Mouse (Mus musculus) liver, embryonic 14.5 days (tissue): ENCODE data around the gene Arf1. TPM values are rescaled to one million over a fixed set of nuclear protein-coding genes. Genes with fewer than 3 reads are reported as not detected.

Experiments
- ATAC-seq: fragments of 200-750 bp; cut with Nextera tagmentation; 2 replicates; pipeline ENCODE4 v1.8.0; 2017; ENCODE audit warnings: moderate number of reproducible peaks, mild to moderate bottlenecking, moderate library complexity; ENCODE audit not compliant: insufficient read depth
- DNase-seq, 3 experiments: peaks; one replicate each; pipeline ENCODE4 v3.0.0-alpha.2; 2012 to 2013; ENCODE audit warnings: low read depth in 3 of 3, low spot score in 3 of 3
- H3K27ac ChIP-seq: fragments of 300-500 bp; sonication (generic); 2 replicates; pipeline ENCODE4 v1.5.1; 2014; ENCODE audit warnings: moderate library complexity, mild to moderate bottlenecking, control low read depth, inconsistent platforms
- H3K27me3 ChIP-seq: fragments of 300-500 bp; sonication (generic); 2 replicates; pipeline ENCODE4 v1.6.1; 2014; ENCODE audit warnings: mild to moderate bottlenecking, low read length, moderate library complexity; ENCODE audit not compliant: control insufficient read depth, insufficient read depth
- H3K36me3 ChIP-seq: fragments of 300-500 bp; sonication (generic); replicated peaks from 2 replicates; pipeline ENCODE4 v1.6.1; 2014; ENCODE audit warnings: low read depth; ENCODE audit not compliant: control insufficient read depth, insufficient read depth
- H3K4me1 ChIP-seq, 2 experiments: fragments of 200-500 bp in 1 of 2; fragments of 300-500 bp in 1 of 2; sonication (generic) in 1 of 2; replicated peaks; 2 replicates each; pipeline ENCODE4 v1.6.1; 2012 to 2014; ENCODE audit warnings: antibody characterized with exemption in 1 of 2, inconsistent platforms in 1 of 2, low read length in 1 of 2; ENCODE audit not compliant: control insufficient read depth in 2 of 2, insufficient read depth in 2 of 2
- H3K4me2 ChIP-seq: fragments of 300-500 bp; sonication (generic); 2 replicates; pipeline ENCODE4 v1.6.1; 2014; ENCODE audit warnings: low read depth, mild to moderate bottlenecking, control low read depth, moderate library complexity
- H3K4me3 ChIP-seq, 2 experiments: fragments of 200-500 bp in 1 of 2; fragments of 300-500 bp in 1 of 2; sonication (generic) in 1 of 2; 2 replicates each; pipeline ENCODE4 v1.5.1; 2012 to 2014; ENCODE audit warnings: low read depth in 2 of 2, low read length in 2 of 2, mild to moderate bottlenecking in 2 of 2, control low read depth in 1 of 2, inconsistent platforms in 1 of 2, moderate library complexity in 1 of 2; ENCODE audit not compliant: insufficient read depth in 1 of 2
- H3K9ac ChIP-seq: fragments of 300-500 bp; sonication (generic); replicated peaks from 2 replicates; pipeline ENCODE4 v1.6.1; 2014; ENCODE audit warnings: mild to moderate bottlenecking, control low read depth, moderate library complexity
- H3K9me3 ChIP-seq: fragments of 300-500 bp; sonication (generic); 2 replicates; pipeline ENCODE4 v1.6.1; 2016; ENCODE audit warnings: low read length, mixed read lengths; ENCODE audit not compliant: control insufficient read depth
- CTCF ChIP-seq: IDR thresholded peaks from 2 replicates; pipeline ENCODE4 v1.5.1; 2016; ENCODE audit warnings: antibody characterized with exemption, low read depth, control low read depth
- EP300 ChIP-seq: IDR thresholded peaks from 2 replicates; pipeline ENCODE4 v1.6.1; 2016; ENCODE audit warnings: antibody characterized with exemption, low read depth
- WGBS: fragments of 180-500 bp; shearing (Covaris S2); extraction: QIAGEN DNeasy Blood & Tissue Kit; methylation state at CpG from one replicate; pipeline ENCODE4 v1.1.7; 2014; ENCODE audit not compliant: insufficient replicate concordance; 5-methylcytosine and 5-hydroxymethylcytosine counted together
- polyA plus RNA-seq, 2 experiments: library from polyadenylated mRNA; depleted of rRNA in 1 of 2; stranded (reverse) in 1 of 2; unstranded in 1 of 2; fragments of >200 nt; fragmentation: Nextera tagmentation in 1 of 2; extraction: Ambion mirVana in 1 of 2; gene quantifications; 2 replicates each; pipeline versions ENCODE4 v1.2.1 to v1.2.3; 2012 to 2014

Arf1 gene
- polyA plus RNA-seq, 2 experiments, result 190 to 227 TPM

DNA sequence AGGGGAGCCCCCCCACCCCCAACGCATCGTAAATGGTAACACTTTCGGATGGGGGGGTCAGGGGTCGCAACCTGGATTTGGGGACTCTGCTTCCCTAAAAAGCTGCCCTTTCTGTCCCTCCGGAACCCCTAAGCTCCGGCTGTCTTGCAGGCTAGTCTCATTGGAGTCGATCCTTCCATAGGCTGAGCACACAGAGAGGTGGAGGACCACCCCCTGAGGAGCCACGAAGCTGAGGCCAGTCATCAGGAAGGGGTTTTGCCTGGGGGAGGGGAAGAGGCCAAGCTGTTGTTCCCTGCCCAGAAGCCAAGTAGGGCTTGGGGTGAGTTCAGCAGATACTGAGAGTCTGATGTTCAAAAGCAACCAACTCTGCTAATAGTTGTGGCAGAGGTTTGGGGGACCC lies 36.5 kb upstream of the Arf1 start:
- no peaks in the 10 kb centered on the region for H3K36me3 ChIP-seq
- ATAC-seq, result no peak
- WGBS, result 15% methylated on average over 8 of the region's 8 CpGs
- H3K4me2 ChIP-seq, result peak overlapping the region; percentile 84
- H3K9me3 ChIP-seq, result peaks cover 3% of the 10 kb centered on the region
- TF ChIP-seq CTCF (no peak), EP300 (no peak)
- H3K4me1 ChIP-seq, result peaks cover 38 to 45% of the 10 kb centered on the region in 2 experiments
- no peak overlapping the region for H3K9ac ChIP-seq
- DNase-seq, result no peak
- H3K4me3 ChIP-seq, result peak overlapping the region in 1 of 2 experiments; percentile 59; a peak in 2 of 4 replicates
- no peak overlapping the region for H3K27ac ChIP-seq
- peaks cover 61% of the 10 kb centered on the region for H3K27me3 ChIP-seq

GRCm38 (mm10) chr11:59263870-59264563 lies 35.9 kb upstream of the Arf1 start:
- H3K9ac ChIP-seq, result peak overlapping the region; percentile 54
- H3K4me2 ChIP-seq, result peak overlapping the region; percentile 84
- TF ChIP-seq EP300 (no peak), CTCF (peak; percentile 46)
- peaks cover 39 to 50% of the 10 kb centered on the region in 2 experiments for H3K4me1 ChIP-seq
- no peak for DNase-seq
- WGBS, result 2% methylated on average over 56 of the region's 56 CpGs
- no peaks in the 10 kb centered on the region for H3K36me3 ChIP-seq
- no peak for ATAC-seq
- H3K27ac ChIP-seq, result no peak overlapping the region
- H3K4me3 ChIP-seq, result peak overlapping the region; percentile 39 to 59
- peaks cover 61% of the 10 kb centered on the region for H3K27me3 ChIP-seq
- H3K9me3 ChIP-seq, result peaks cover 3% of the 10 kb centered on the region

DNA sequence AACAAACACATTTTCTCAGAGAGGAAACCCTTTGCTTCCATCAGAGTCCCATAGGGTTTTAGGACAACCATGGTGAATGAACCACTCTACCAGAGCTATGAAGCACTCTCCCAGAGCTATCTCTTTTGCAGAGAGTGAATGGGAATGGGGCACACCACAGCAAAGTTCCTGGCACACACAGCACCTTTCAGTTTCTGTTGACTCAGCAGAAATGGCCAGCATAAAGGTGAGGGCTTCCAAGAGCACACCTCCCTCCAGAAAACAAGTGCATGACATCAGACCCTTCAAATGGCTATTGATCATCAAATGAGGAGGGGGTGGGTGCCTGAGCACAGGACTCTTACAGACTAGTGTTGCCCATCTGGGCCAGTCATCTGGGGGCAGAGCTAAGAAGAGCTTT lies 34.2 kb upstream of the Arf1 start:
- TF ChIP-seq EP300, result no peak
- TF ChIP-seq CTCF, result no peak
- no peak for ATAC-seq
- no peak for DNase-seq
- Histone ChIP-seq H3K4me2 (no peak overlapping the region), H3K9me3 (no peaks in the 10 kb centered on the region), H3K4me1 (peaks cover 39 to 50% of the 10 kb centered on the region in 2 experiments), H3K36me3 (no peaks in the 10 kb centered on the region), H3K27ac (peak overlapping the region; percentile 86; the same call in 1 of the 2 replicates), H3K9ac (no peak overlapping the region), H3K4me3 (no peak overlapping the region), H3K27me3 (peaks cover 67% of the 10 kb centered on the region)

DNA sequence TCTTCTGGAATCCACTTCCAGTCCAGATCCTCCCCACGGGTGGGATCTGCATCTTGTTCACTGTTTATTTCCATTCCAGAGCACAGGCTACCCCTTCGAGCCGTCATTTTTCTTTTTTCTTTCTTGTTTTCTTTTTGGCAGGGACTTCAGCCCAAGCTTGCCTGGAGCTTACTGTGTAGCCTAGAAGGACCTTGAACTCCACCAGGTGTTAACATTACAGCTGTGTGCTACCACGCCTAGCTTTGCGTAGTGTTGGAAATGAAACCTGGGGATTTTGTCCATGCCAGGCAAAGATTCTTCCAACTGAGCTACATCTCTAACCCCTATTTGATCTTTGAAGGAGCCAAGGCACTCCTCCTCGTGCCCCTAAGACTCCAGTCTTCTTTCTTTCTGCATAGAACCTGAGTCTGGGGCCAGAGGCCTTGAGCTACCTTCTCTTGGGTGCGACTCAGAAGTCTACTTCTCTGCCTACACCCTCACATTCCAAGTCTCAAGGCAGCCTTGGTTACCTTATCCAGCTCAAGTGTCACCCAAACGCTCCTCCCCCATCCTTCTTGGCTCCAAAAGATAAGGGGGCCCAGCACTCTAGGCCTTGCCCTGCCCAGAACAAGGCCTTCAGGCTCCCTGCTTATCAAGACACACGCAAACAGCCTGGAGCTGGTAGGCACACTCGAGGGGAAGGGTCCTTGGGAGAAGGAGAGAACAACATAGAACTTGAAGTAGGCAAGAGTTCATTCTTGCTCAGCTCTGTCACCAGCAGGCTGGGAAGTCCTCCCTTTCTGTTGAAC lies 32.8 kb upstream of the Arf1 start:
- H3K9ac ChIP-seq, result peak overlapping the region; percentile 64
- peak overlapping the region; percentile 71 for H3K4me2 ChIP-seq
- DNase-seq (peak; percentile 91 to 94 (median 93)), ATAC-seq (peak; percentile 99)
- TF ChIP-seq CTCF, result no peak
- peak; percentile 92 for TF ChIP-seq EP300
- H3K4me3 ChIP-seq, result peak overlapping the region; percentile 26 to 36; a peak in 3 of 4 replicates
- peaks cover 61% of the 10 kb centered on the region for H3K27me3 ChIP-seq
- no peaks in the 10 kb centered on the region for H3K9me3 ChIP-seq
- H3K27ac ChIP-seq, result peak overlapping the region; percentile 86
- H3K4me1 ChIP-seq, result peaks cover 39 to 50% of the 10 kb centered on the region in 2 experiments
- no peaks in the 10 kb centered on the region for H3K36me3 ChIP-seq
- 35% methylated on average over 10 of the region's 10 CpGs for WGBS

- 38% methylated on average over 7 of the region's 7 CpGs for WGBS
- no peak overlapping the region for H3K4me3 ChIP-seq
- H3K4me2 ChIP-seq, result peak overlapping the region; percentile 71
- no peaks in the 10 kb centered on the region for H3K9me3 ChIP-seq
- H3K27ac ChIP-seq, result no peak overlapping the region
- peaks cover 54% of the 10 kb centered on the region for H3K27me3 ChIP-seq
- no peaks in the 10 kb centered on the region for H3K36me3 ChIP-seq
- H3K9ac ChIP-seq, result no peak overlapping the region
- DNase-seq (peak; percentile 38 to 55 (median 53)), ATAC-seq (no peak)
- peaks cover 39 to 50% of the 10 kb centered on the region in 2 experiments for H3K4me1 ChIP-seq
- TF ChIP-seq EP300 (peak; percentile 79), CTCF (no peak)
These were observed 31.6 kb upstream of the Arf1 start for GRCm38 (mm10) chr11:59259647-59260046.
